Mouse (Mus musculus): ENCODE data around the gene Asna1.

The Asna1 gene

DNA sequence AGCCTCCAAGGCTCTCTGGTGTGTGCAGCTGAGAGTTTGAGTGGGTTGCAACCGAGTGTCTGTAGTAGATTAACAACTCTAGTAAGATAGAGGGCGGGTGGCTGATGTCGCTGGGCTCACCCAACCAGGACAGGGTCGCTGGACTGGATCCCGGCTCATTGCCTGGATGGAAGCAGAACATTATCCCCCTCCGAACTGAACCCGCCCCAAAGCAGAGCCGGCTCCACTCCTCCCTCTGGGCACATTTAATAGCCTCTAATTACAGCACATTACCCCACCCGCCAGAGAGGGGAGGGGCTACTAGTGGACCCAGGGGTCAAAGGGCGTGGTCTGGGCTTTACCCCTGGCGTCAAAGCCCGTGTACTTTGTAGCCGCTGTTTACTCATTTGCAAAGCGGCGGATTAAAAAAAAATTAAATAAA is 35.8 kb downstream of the Asna1 start:
- peak; percentile 55 to 59 for DNase-seq

GRCm38 (mm10) chr8:84987903-84988302 is 37.2 kb downstream of the Asna1 start:
- DNase-seq = no peak

GRCm38 (mm10) chr8:84987388-84987787 is 37.7 kb downstream of the Asna1 start:
- DNase-seq = no peak

DNA sequence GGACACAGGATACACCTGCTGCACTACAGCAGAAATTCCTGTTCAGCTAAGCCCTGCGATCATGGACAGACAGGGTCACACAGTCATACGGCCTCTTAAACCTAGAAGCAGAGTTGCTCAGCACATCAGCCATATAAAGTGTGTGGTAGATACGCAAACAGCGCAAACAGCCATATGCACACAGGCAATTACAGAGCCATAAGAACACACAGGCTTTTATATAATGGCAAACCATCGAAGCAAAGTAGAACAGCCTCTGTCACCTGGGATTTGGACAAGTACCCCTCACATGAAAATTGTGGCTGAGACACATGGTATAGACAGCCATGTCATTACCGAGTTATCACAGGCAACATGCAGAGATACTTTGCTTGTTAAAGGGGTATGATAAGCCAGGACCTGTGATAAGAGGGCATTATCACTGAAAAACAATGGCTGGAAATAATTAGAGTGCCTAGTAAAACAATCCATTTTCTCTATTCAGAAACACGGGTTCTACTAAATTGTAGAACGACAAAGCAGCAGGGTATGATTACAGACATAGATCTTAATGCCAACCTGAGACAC is 38.6 kb downstream of the Asna1 start:
- DNase-seq = no peak

DNA sequence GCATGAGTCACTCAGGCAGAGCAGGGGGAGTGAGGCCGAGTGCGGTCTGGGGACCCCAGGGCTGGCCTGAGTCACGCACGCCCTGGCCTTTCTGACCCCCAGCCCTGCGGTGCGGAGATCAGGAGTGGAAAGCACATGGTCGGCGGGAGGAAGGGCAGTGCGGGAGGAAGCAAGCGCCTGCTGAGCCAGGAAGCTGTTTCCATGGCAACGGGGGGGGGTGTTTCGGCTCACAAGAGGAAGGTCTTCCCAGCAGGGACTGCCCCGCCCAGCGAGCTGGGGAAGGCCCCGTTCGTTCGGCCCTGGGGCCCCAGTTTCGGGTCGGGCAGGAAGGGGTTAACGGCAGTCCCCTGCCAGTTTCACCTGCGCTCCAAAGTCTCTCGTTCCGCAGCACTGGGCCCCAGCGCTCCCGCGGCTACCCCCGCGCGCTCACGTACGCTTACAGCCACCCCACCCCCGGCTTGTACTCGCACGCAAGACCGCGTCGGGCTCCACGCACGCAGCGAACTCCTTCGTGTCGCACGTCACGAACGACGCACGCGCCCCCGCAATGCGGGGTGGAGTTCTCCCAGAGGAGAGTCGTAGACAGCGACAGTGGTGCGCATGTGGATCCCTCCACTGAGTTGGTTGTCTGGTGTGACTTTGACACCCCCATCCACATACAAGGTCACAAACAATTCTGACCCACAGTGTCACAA is 39.2 kb downstream of the Asna1 start:
- peak; percentile 94 to 95 for DNase-seq

DNA sequence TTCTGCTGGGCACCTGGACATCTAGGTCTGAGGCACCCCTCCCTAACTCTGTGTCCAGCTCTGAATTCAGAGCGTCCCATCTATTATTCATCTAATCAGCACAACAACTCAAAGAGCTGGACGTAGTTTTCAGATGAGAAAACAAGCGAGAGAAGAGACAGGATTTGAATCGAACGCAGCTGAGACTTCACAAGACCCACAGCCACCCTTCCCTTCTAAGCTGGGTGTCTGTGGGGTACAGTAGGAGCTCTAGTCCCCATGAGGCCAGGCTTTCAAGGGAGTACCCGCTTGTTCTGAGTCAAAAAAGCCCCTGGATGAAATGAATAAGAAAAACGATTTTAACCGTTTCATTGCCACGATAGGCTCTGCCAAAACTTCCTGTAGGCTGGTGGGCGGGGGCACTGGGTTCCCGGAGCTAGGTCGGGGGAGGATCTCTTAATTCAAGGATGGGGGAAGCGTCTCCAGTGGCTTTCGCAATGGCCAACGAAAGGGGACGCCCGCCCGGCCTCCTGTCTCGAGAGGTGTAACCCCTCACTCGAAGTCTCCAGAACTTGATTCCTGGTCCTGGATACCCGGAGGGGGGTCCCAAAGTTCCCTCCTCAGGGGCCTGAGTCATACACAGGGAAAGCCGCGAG is 39.9 kb downstream of the Asna1 start:
- DNase-seq = peak; percentile 66 to 67

DNA sequence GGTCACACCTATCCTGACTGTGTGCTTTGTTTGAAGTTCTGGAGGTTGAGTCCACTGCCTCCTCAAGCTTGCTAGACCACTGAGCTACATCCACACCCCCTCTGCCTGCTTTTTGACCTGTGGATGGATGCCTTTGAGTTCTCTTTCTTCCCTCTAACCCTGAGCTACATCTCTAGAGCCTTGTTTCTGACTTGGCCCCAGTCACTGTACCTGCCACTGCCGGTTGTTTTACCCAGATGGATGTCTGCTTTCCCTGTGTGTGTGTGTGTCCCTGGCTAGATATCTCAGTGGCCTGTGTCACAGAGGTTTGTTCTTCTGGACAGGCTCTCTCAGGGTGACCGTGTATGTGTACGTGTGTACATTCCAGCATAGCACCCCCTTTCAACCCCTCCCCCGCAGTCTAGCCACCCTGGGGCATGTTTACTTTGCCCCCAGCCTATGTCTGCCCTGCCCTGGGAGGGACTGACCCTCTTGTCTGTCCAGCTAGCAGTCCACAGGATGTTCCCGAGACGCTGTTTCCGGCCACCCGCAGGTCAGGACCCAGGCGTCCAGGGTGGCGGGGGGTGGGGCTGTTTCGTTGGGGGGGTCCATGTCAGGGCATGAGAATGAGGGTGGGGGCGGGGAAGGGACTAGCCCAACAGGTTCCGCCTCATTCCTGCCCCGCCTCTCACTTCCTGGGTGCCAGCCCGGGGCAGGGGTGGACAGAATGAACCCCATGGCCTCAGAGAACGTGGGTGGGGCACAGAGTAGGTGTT is 40.6 kb downstream of the Asna1 start:
- peak; percentile 75 to 87 for DNase-seq

DNA sequence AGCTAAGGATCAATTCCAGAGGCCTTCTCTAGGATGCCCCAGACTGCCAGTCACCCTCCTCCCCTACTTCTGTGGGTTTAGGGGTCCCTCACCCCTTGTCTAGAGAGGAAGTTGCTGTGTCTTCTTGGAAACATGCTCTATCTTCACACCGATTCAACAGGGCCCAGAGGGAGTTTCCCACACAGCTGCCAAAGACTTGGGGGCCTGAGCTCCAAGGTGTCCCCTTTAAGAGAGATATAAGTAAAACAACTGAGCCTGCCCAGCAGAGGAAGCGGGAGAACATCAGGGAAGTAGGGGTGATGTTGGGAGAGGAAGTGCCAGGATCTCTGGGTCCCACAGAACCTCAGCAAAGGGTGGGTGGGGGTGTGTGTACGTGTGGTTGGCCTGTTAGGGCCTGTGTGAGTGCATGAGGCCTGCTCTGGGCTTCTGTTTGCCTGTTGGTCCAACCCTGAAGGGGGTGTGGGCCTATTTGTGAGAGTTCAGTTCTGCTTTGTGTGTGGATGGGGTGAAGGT is 42.5 kb downstream of the Asna1 start:
- DNase-seq = peak; percentile 51 to 56

DNA sequence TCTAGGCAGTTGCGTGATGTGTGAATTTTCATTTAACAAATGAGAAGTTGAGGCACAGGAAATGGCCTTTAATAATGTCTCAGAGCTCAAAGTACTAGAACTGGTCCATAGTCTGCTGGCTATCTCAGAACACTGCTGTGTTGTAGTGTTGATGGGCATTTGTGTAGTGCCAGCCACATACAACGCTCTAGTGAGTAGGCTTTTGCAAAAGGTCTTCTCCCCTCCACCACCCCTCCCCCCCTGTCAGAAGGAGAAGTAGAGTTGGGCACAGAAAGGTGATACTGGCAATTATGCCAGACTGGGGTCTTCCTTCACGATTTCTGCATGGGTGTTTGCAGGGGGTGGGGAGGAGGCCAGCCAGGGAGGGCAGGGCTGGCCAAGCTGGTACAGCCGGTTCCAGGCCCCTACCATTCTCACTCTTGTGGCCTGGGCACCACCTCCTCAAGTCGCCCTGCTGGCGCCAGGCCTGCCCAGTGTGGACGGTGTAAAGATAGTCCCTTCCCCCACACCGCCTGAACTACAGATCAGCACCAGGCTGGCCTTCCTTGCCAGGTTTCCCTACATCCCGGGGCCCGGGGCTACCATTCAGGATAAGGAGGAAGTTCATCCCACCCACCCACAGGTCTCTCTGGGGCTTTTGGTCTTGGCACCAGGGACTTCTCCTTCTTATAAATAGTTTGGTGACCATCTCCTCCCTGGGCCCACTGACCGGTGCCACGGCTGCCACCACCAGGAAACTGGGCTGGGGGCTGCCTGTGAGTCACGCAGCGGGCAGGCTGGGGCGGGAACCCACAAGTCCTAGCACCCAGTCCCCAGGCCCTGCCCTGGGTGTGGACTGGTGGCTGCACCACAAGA is 43.2 kb downstream of the Asna1 start:
- DNase-seq = peak; percentile 63 to 81

- peak; percentile 88 to 93 for DNase-seq
These were observed 44.3 kb downstream of the Asna1 start for GRCm38 (mm10) chr8:84980622-84981358.

GRCm38 (mm10) chr8:84979599-84980421 is 45.3 kb downstream of the Asna1 start:
- peak; percentile 95 to 97 for DNase-seq

- DNase-seq = peak; percentile 96 to 98
These were observed 46.7 kb downstream of the Asna1 start, which contains the start of gene Junb for GRCm38 (mm10) chr8:84978248-84978940. Gene Junb, minus strand, starts transcription at chr8:84978718.

DNA sequence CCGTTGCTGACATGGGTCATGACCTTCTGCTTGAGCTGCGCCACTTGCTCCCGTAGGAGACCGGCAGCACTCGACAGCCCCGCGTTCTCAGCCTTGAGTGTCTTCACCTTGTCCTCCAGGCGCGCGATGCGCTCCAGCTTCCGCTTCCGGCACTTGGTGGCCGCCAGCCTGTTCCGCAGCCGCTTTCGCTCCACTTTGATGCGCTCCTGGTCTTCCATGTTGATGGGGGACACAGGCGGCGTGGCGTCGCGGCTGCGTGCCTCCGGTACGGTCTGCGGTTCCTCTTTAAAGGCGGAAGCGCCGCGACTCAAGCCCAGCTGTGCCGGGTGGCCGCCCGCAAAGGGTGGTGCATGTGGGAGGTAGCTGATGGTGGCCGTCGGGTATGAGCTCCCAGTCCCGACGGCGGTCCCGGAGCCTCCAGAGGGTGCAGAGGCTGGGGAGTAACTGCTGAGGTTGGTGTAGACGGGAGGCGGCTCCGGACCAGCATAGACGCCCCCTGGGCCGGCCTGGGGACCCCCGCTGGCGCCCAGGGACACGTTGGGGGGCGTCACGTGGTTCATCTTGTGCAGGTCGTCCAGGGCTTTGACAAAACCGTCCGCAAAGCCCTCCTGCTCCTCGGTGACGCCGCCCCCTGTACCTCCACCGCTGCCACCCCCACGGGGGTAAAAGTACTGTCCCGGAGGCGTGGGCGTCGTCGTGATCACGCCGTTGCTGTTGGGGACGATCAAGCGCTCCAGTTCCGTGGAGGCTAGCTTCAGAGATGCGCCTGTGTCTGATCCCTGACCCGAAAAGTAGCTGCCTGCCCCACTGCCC is 47.4 kb downstream of the Asna1 start:
- peak; percentile 80 to 85 for DNase-seq

GRCm38 (mm10) chr8:84976763-84977434 is 48.2 kb downstream of the Asna1 start:
- no peak for DNase-seq

GRCm38 (mm10) chr8:84976031-84976762 is 48.9 kb downstream of the Asna1 start:
- peak; percentile 96 to 98 for DNase-seq

- DNase-seq = peak; percentile 76 to 88
These were observed 49.6 kb downstream of the Asna1 start for GRCm38 (mm10) chr8:84975434-84975833.

DNA sequence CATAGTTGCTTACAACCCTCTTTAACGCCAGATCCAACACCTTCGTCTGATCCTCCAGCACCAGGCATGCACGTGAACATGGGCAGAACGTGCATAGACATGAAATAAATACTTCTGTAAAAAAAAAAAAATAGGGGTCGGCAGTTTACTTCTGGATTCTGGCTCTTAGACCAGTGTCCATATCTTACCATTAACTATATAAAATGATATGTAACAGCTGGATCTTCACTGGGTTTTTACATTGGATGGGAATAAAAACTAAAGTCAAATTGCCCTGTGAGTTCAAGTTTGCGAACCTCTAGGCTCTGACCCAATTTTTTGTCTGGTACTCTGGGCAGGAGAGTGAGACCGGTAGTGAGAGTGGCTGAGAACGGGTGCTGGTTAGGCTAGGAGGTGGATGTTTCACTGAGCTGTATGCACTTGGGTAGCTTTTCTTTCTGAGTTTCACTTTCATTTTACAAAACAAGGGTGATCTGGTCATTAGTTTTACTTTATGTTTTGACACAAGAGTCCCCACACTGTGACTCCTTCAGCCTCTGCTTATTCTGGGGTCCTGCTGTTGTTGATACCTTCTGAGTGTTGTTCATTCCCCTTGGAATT is 50.4 kb downstream of the Asna1 start:
- DNase-seq = no peak

Data from lung, postnatal 4 days (tissue).